Mouse (Mus musculus) liver, adult 2 months (tissue): ENCODE results near the gene Snd1.

Experiments used
- CTCF ChIP-seq: fragments of 200-500 bp; IDR thresholded peaks from 2 replicates; pipeline ENCODE4 v1.5.1; 2011; ENCODE audit warnings: low read depth, low read length, control low read depth
- POLR2A ChIP-seq: fragments of 200-500 bp; IDR thresholded peaks from 2 replicates; pipeline ENCODE4 v1.6.1; 2011; ENCODE audit warnings: low read length, control low read depth; ENCODE audit not compliant: insufficient read depth; ENCODE audit errors: extremely low read depth

DNA sequence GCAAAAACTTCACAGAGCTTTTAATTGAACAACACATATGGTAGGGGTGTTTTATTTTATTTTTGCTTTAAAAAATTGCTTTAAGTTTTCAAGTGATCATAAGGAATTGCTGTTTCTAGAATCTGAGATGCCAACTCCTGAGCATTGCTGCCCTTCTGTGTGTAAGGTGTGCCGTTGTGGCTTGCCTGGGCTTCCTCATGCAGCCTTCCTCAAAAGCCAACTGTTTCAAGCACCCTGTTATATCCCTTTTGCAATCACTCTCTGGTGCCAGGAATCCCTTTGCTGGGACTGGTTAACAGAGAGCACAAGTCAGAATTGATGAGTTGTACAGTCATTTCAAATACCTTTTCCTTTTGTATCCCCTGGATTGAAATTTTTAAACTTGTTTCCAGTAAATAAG, 120.3 kb downstream of the Snd1 start:
- TF ChIP-seq CTCF (no peak), POLR2A (no peak)
